Mouse (Mus musculus): ENCODE measurements around the gene Ogt. TPM values are rescaled to one million over a fixed set of nuclear protein-coding genes. Genes with fewer than 3 reads are reported as not detected.
A peak's percentile ranks its signal among the peaks of the same experiment; 100 is the strongest.

Ogt gene
- 273 and 274 TPM in 2 replicates for polyA plus RNA-seq (2014; fragmentation: Nextera tagmentation; extraction: Ambion mirVana)

GRCm38 (mm10) chrX:101639741-101640166, at the start of gene Ogt:
TSS of gene Ogt (plus strand) at chrX:101640060.
- Histone ChIP-seq H3K27ac (ENCODE audit: low read depth, low read length) (peak within 1 kb of the TSS; percentile 79), H3K4me3 (ENCODE audit: low read depth, low read length) (peak within 1 kb of the TSS; percentile 66), H3K4me1 (ENCODE audit: control insufficient read depth, insufficient read depth, low read length) (no peaks in the 10 kb centered on the region), H3K36me3 (ENCODE audit: control insufficient read depth, insufficient read depth, low read length) (no peaks in the 10 kb centered on the region), H3K4me2 (ENCODE audit: low read depth, low read length) (peak within 1 kb of the TSS; percentile 46), H3K27me3 (ENCODE audit: control insufficient read depth, insufficient read depth, low read length) (no peaks in the 10 kb centered on the region; the same call in 1 of the 2 replicates), H3K9ac (replicated peaks; ENCODE audit: low read depth, low read length) (peak within 1 kb of the TSS; percentile 75), H3K9me3 (ENCODE audit: control insufficient read depth, low read length) (no peaks in the 10 kb centered on the region)
- 10% methylated on average over 24 of the region's 24 CpGs for WGBS
- peak; percentile 95 for ATAC-seq (ENCODE audit: low read depth)

- WGBS = 90% methylated on average over 3 of the region's 3 CpGs
- Histone ChIP-seq H3K9ac (replicated peaks; ENCODE audit: low read depth, low read length) (no peak overlapping the region), H3K27ac (ENCODE audit: low read depth, low read length) (no peak overlapping the region)
These were observed 23.7 kb upstream of the Ogt start for GRCm38 (mm10) chrX:101616183-101616582.

GRCm38 (mm10) chrX:101617889-101618288, 22.0 kb upstream of the Ogt start:
- no peaks in the 10 kb centered on the region for H3K4me1 ChIP-seq (ENCODE audit: control insufficient read depth, insufficient read depth, low read length)
- no peaks in the 10 kb centered on the region for H3K36me3 ChIP-seq (ENCODE audit: control insufficient read depth, insufficient read depth, low read length)
- WGBS = 77% methylated on average over 10 of the region's 10 CpGs
- H3K4me3 ChIP-seq (ENCODE audit: low read depth, low read length) = no peak overlapping the region
- H3K9me3 ChIP-seq (ENCODE audit: control insufficient read depth, low read length) = no peaks in the 10 kb centered on the region
- H3K4me2 ChIP-seq (ENCODE audit: low read depth, low read length) = no peak overlapping the region
- no peak overlapping the region for H3K27ac ChIP-seq (ENCODE audit: low read depth, low read length)
- H3K27me3 ChIP-seq (ENCODE audit: control insufficient read depth, insufficient read depth, low read length) = no peaks in the 10 kb centered on the region
- ATAC-seq (ENCODE audit: low read depth) = no peak
- H3K9ac ChIP-seq (replicated peaks; ENCODE audit: low read depth, low read length) = no peak overlapping the region

More at GRCm38 (mm10) chrX:101616183-101616582, 23.7 kb upstream of the Ogt start:
- Histone ChIP-seq H3K9me3 (ENCODE audit: control insufficient read depth, low read length) (no peaks in the 10 kb centered on the region), H3K4me1 (ENCODE audit: control insufficient read depth, insufficient read depth, low read length) (no peaks in the 10 kb centered on the region), H3K36me3 (ENCODE audit: control insufficient read depth, insufficient read depth, low read length) (no peaks in the 10 kb centered on the region), H3K4me2 (ENCODE audit: low read depth, low read length) (no peak overlapping the region), H3K4me3 (ENCODE audit: low read depth, low read length) (no peak overlapping the region), H3K27me3 (ENCODE audit: control insufficient read depth, insufficient read depth, low read length) (no peaks in the 10 kb centered on the region)
- ATAC-seq (ENCODE audit: low read depth) = no peak

GRCm38 (mm10) chrX:101620317-101620716, 19.5 kb upstream of the Ogt start:
- H3K4me2 ChIP-seq (ENCODE audit: low read depth, low read length) = no peak overlapping the region
- no peaks in the 10 kb centered on the region for H3K27me3 ChIP-seq (ENCODE audit: control insufficient read depth, insufficient read depth, low read length)
- ATAC-seq (ENCODE audit: low read depth) = peak; percentile 54; the same call in 1 of the 2 replicates
- H3K9me3 ChIP-seq (ENCODE audit: control insufficient read depth, low read length) = no peaks in the 10 kb centered on the region
- no peak overlapping the region for H3K4me3 ChIP-seq (ENCODE audit: low read depth, low read length)
- no peaks in the 10 kb centered on the region for H3K36me3 ChIP-seq (ENCODE audit: control insufficient read depth, insufficient read depth, low read length)
- no peak overlapping the region for H3K27ac ChIP-seq (ENCODE audit: low read depth, low read length)
- 49% methylated on average over 6 of the region's 6 CpGs for WGBS
- H3K4me1 ChIP-seq (ENCODE audit: control insufficient read depth, insufficient read depth, low read length) = no peaks in the 10 kb centered on the region
- H3K9ac ChIP-seq (replicated peaks; ENCODE audit: low read depth, low read length) = no peak overlapping the region

- no peaks in the 10 kb centered on the region for H3K36me3 ChIP-seq (ENCODE audit: control insufficient read depth, insufficient read depth, low read length)
These were observed 17.3 kb upstream of the Ogt start for GRCm38 (mm10) chrX:101622539-101622938.

GRCm38 (mm10) chrX:101636821-101637525, 2.9 kb upstream of the Ogt start:
- H3K27ac ChIP-seq (ENCODE audit: low read depth, low read length) = no peak overlapping the region
- no peak for ATAC-seq (ENCODE audit: low read depth)
- WGBS = 26% methylated on average over 9 of the region's 9 CpGs
- no peaks in the 10 kb centered on the region for H3K9me3 ChIP-seq (ENCODE audit: control insufficient read depth, low read length)
- H3K4me2 ChIP-seq (ENCODE audit: low read depth, low read length) = no peak overlapping the region
- no peak overlapping the region for H3K9ac ChIP-seq (replicated peaks; ENCODE audit: low read depth, low read length)
- no peaks in the 10 kb centered on the region; the same call in 1 of the 2 replicates for H3K27me3 ChIP-seq (ENCODE audit: control insufficient read depth, insufficient read depth, low read length)
- no peaks in the 10 kb centered on the region for H3K36me3 ChIP-seq (ENCODE audit: control insufficient read depth, insufficient read depth, low read length)
- H3K4me3 ChIP-seq (ENCODE audit: low read depth, low read length) = no peak overlapping the region
- H3K4me1 ChIP-seq (ENCODE audit: control insufficient read depth, insufficient read depth, low read length) = no peaks in the 10 kb centered on the region

More at GRCm38 (mm10) chrX:101622539-101622938, 17.3 kb upstream of the Ogt start:
- no peak overlapping the region for H3K4me3 ChIP-seq (ENCODE audit: low read depth, low read length)
- H3K9me3 ChIP-seq (ENCODE audit: control insufficient read depth, low read length) = no peaks in the 10 kb centered on the region
- WGBS = 63% methylated on average over 3 of the region's 3 CpGs
- no peak overlapping the region for H3K4me2 ChIP-seq (ENCODE audit: low read depth, low read length)
- no peak for ATAC-seq (ENCODE audit: low read depth)
- no peak overlapping the region for H3K27ac ChIP-seq (ENCODE audit: low read depth, low read length)
- H3K9ac ChIP-seq (replicated peaks; ENCODE audit: low read depth, low read length) = no peak overlapping the region
- no peaks in the 10 kb centered on the region for H3K4me1 ChIP-seq (ENCODE audit: control insufficient read depth, insufficient read depth, low read length)
- no peaks in the 10 kb centered on the region for H3K27me3 ChIP-seq (ENCODE audit: control insufficient read depth, insufficient read depth, low read length)

- Histone ChIP-seq H3K9ac (replicated peaks; ENCODE audit: low read depth, low read length) (no peak overlapping the region), H3K27ac (ENCODE audit: low read depth, low read length) (no peak overlapping the region), H3K9me3 (ENCODE audit: control insufficient read depth, low read length) (no peaks in the 10 kb centered on the region), H3K4me2 (ENCODE audit: low read depth, low read length) (peak overlapping the region; percentile 46), H3K4me1 (ENCODE audit: control insufficient read depth, insufficient read depth, low read length) (no peaks in the 10 kb centered on the region), H3K4me3 (ENCODE audit: low read depth, low read length) (peak overlapping the region; percentile 29; the same call in 1 of the 2 replicates), H3K36me3 (ENCODE audit: control insufficient read depth, insufficient read depth, low read length) (no peaks in the 10 kb centered on the region), H3K27me3 (ENCODE audit: control insufficient read depth, insufficient read depth, low read length) (no peaks in the 10 kb centered on the region; the same call in 1 of the 2 replicates)
- no peak for ATAC-seq (ENCODE audit: low read depth)
- 18% methylated on average over 3 of the region's 3 CpGs for WGBS
These were observed 1.0 kb upstream of the Ogt start for GRCm38 (mm10) chrX:101638856-101639255.

- Histone ChIP-seq H3K27me3 (ENCODE audit: control insufficient read depth, insufficient read depth, low read length) (no peaks in the 10 kb centered on the region; the same call in 1 of the 2 replicates), H3K9ac (replicated peaks; ENCODE audit: low read depth, low read length) (no peak overlapping the region; the same call in 1 of the 2 replicates), H3K27ac (ENCODE audit: low read depth, low read length) (no peak overlapping the region), H3K4me3 (ENCODE audit: low read depth, low read length) (peak overlapping the region; percentile 29), H3K4me2 (ENCODE audit: low read depth, low read length) (peak overlapping the region; percentile 46), H3K4me1 (ENCODE audit: control insufficient read depth, insufficient read depth, low read length) (no peaks in the 10 kb centered on the region), H3K36me3 (ENCODE audit: control insufficient read depth, insufficient read depth, low read length) (no peaks in the 10 kb centered on the region), H3K9me3 (ENCODE audit: control insufficient read depth, low read length) (no peaks in the 10 kb centered on the region)
- peak; percentile 18; the same call in 1 of the 2 replicates for ATAC-seq (ENCODE audit: low read depth)
- 15% methylated on average over 13 of the region's 13 CpGs for WGBS
These were observed 554 bp upstream of the Ogt start for GRCm38 (mm10) chrX:101639306-101639705.
